24 mouse cellular contexts compared by ENCODE assay signal in genomic region chr6:115577407-115577806, GRCm38 (mm10). TPM values are rescaled to one million over a fixed set of nuclear protein-coding genes. Genes with fewer than 3 reads are reported as not detected.
DNase-seq lines count a peak whose midpoint lies in the region; ATAC-seq lines count a peak whose summit lies in the region.
"Had no signal": no experiment of that assay in that cellular context is flagged by ENCODE, and none has a peak within 500 bp of the region (broad histone marks: within the 10 kb centered on the region; RNA-seq: fewer than 3 reads in every experiment).

No protein-coding gene starts in this region.

- no peaks in the 10 kb centered on the region for H3K27me3 ChIP-seq in forebrain, embryonic 16.5 days (replicated peaks; ENCODE audit: control insufficient read depth, insufficient read depth, low read length)
- H3K27me3 ChIP-seq: embryonic facial prominence, embryonic 12.5 days; embryonic facial prominence, embryonic 15.5 days had no signal

- H3K4me2 ChIP-seq in forebrain, embryonic 16.5 days (ENCODE audit: low read length) = no peak overlapping the region
- H3K4me2 ChIP-seq: embryonic facial prominence, embryonic 12.5 days; embryonic facial prominence, embryonic 15.5 days; hindbrain, embryonic 14.5 days had no signal

- peak; percentile 14 for DNase-seq in brain, adult 2 months (ENCODE audit: low read depth, low spot score)
- peak; percentile 28 for DNase-seq in naive thymus-derived CD4-positive, alpha-beta T cell, adult 2 months (ENCODE audit: low read depth)
- no peak for DNase-seq in kidney, adult 9 months
- no peak for DNase-seq in thymus, postnatal 36 days
- DNase-seq: adrenal gland, postnatal 10 days; adrenal gland, postnatal 36 days; cerebellum, adult 11 months; cerebellum, adult 2 months; cerebellum, adult 9-11 months; cerebellum, postnatal 25 days; gastrocnemius, postnatal 10 days; gastrocnemius, postnatal 36 days; heart, adult 2 months; heart, postnatal 4 days; kidney, adult 18-20 months had no signal

- H3K9me3 ChIP-seq in forebrain, embryonic 16.5 days (ENCODE audit: control insufficient read depth, low read length) = no peaks in the 10 kb centered on the region
- H3K9me3 ChIP-seq: embryonic facial prominence, embryonic 12.5 days; embryonic facial prominence, embryonic 15.5 days; heart, embryonic 10.5 days had no signal

- H3K27ac ChIP-seq in forebrain, embryonic 16.5 days (ENCODE audit: low read length) = no peak overlapping the region
- H3K27ac ChIP-seq: embryonic facial prominence, embryonic 12.5 days; embryonic facial prominence, embryonic 15.5 days; heart, adult 2 months; heart, embryonic 10.5 days; hindbrain, embryonic 14.5 days; hindbrain, postnatal 0 days had no signal

- H3K9ac ChIP-seq in forebrain, embryonic 16.5 days (replicated peaks; ENCODE audit: low read depth, low read length) = no peak overlapping the region
- H3K9ac ChIP-seq: embryonic facial prominence, embryonic 12.5 days; embryonic facial prominence, embryonic 15.5 days; hindbrain, embryonic 14.5 days had no signal

- ATAC-seq in CD4-positive, CD25-positive, alpha-beta regulatory T cell, adult 4 months = peak; percentile 73
- no peak for ATAC-seq in forebrain, embryonic 16.5 days
- ATAC-seq: forebrain, embryonic 14.5 days; hindbrain, postnatal 0 days; intestine, embryonic 16.5 days had no signal

- H3K4me3 ChIP-seq in forebrain, embryonic 16.5 days (replicated peaks; ENCODE audit: low read length) = no peak overlapping the region
- H3K4me3 ChIP-seq: embryonic facial prominence, embryonic 12.5 days; embryonic facial prominence, embryonic 15.5 days; heart, adult 2 months; heart, embryonic 10.5 days had no signal

- 93% methylated on average over 5 of the region's 5 CpGs for WGBS in forebrain, embryonic 16.5 days

- peaks cover 30% of the 10 kb centered on the region for H3K36me3 ChIP-seq in forebrain, embryonic 16.5 days (ENCODE audit: control insufficient read depth, insufficient read depth)

- no peaks in the 10 kb centered on the region for H3K4me1 ChIP-seq in forebrain, embryonic 16.5 days (replicated peaks; ENCODE audit: control insufficient read depth, insufficient read depth, low read length)
- H3K4me1 ChIP-seq: embryonic facial prominence, embryonic 12.5 days; embryonic facial prominence, embryonic 15.5 days; heart, embryonic 10.5 days had no signal

RNA-seq across cellular contexts. Expression of gene Mkrn2os, which starts 15.0 kb away (rescaled TPM):
- polyA plus RNA-seq in CD4-positive, CD25-positive, alpha-beta regulatory T cell, adult 4 months (2017; shearing (Covaris generic)) = under 1 TPM in 1 of 2 experiments, not detected in 1; 0.70 TPM
- polyA plus RNA-seq in forebrain, embryonic 16.5 days (2015; fragmentation: Nextera tagmentation; extraction: Ambion mirVana) = 0.47 and 0.67 TPM in 2 replicates

RNA-seq across cellular contexts. Expression of gene Mkrn2, which starts 24.3 kb away (rescaled TPM):
- 10 to 100 TPM; 42.2 to 45.6 TPM for polyA plus RNA-seq in CD4-positive, CD25-positive, alpha-beta regulatory T cell, adult 4 months (2017; shearing (Covaris generic))
- polyA plus RNA-seq in forebrain, embryonic 16.5 days (2015; fragmentation: Nextera tagmentation; extraction: Ambion mirVana) = 42.7 and 45.6 TPM in 2 replicates

RNA-seq across cellular contexts. Expression of gene Tsen2, which starts 32.9 kb away (rescaled TPM):
- 10 to 100 TPM; 13.0 to 16.5 TPM for polyA plus RNA-seq in CD4-positive, CD25-positive, alpha-beta regulatory T cell, adult 4 months (2017; shearing (Covaris generic))
- 42.8 and 44.2 TPM in 2 replicates for polyA plus RNA-seq in forebrain, embryonic 16.5 days (2015; fragmentation: Nextera tagmentation; extraction: Ambion mirVana)

Comparison
In these comparisons a context has a peak if more than half of its experiments do, and no peak if none do; other contexts are left out.
1. DNase-seq: peak in brain, adult 2 months (single experiment) and naive thymus-derived CD4-positive, alpha-beta T cell, adult 2 months (single experiment); none in kidney, adult 9 months (single experiment) and thymus, postnatal 36 days (0 of 2).